Mouse (Mus musculus) kidney, postnatal 25 days (tissue): ENCODE measurements at regions not wholly inside any gene's neighbourhood (a gene's known extent, or its start where the extent isn't known, plus 50 kb on each side); places are given as distances from the start of the nearest gene placed in this dataset.

Source experiments
- DNase-seq, 2 experiments: peaks; one replicate each; pipeline ENCODE4 v3.0.0; 2021; ENCODE audit warnings: mixed read lengths in 2 of 2

DNA sequence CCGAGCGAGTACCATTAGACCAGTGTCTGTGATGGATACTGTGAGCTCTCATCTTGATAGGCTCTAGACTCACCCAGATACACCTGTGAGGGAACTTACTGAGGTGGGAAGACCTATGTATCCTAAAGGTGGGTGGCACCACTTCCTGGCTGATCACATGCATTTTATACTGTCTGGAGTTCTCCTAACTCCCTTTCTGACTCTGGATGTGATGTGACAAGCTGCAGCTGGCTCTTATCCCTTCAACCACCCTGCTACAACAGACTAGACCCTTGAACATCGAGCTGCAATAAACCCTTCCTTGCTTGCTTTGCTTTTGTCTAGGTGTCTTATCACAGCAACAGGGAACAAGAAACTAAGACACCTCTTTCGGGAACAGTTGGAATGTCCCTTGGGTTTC, 143.3 kb downstream of the Cd24a start:
- no peak for DNase-seq

DNA sequence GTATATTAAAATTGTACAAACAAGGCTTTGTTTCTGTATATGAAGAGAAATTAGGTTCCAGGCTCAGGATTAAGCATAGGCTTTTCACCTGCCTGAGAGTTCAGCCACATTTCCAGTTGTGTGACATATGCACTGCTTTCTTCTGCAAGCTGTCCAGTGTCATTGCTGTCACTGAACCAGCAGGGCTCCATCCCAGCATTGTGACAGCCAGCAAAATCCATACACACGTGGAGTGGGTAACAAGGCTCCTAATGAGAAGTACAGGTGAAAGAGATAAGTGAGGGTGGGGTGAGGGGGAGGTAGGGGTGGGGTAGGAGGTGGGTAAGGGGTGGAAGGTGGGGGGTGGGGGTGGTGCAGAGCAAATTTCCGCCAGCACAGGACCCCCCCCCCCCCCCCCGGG, 144.1 kb downstream of the Cd24a start:
- no peak for DNase-seq

DNA sequence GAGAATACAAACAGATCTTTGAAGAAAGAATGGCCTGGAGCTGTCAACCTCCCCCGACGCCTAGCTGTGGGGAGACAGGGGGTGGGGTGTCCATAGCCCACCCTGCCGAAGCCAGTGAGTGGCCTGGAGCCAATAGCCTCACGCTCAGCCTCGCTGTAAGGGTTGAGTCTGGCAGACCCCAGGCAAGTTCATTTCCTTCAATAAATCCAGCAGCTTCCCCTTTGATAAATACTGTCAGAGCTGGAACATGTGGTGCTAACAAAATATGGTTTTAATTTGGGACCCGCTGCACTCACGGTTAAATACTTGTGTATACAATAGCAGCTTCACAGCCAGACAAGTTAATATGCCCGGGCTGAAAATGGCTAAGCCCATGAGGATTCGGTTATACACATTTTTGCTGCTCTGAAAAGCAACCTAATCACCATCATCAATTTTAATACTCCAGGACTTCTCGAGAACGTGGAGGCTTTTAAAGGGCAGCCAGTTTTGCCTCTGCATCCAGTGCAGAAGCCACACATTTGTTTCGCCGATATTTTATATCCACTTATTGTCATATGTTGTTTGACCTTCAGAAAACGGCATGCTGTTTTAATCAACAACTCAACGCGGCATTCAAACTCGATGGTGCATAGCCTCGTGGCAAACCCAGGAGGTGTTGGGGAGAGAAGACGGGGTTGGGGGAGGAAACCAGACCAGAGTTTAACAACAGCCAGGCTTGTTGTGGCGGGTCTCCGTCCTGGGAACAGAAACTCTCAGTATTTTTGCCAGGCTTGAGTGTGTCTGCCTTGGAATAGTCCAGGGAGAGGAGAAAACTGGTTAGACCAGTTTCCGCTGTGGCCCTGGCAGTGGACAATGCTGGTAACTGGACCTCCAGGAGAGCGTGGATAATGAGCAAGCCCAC, 144.9 kb downstream of the Cd24a start:
- peak; percentile 68 to 88 for DNase-seq

DNA sequence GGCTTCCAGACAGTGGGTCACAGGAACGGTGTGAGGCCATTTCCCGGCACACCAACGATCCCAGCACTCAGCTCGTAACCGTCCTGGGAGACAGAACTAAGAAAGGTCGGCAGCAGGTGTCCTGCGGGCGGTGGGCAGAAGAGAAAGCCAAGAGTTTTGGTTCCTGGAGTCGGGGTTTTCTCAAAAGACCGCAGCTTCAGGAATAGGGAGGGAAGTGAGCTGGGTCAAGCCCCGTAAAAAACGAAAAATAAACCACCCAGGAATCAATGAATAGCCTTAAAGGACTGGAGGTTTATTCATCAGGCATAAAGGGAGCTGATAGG, 145.5 kb downstream of the Cd24a start:
- DNase-seq = no peak

DNA sequence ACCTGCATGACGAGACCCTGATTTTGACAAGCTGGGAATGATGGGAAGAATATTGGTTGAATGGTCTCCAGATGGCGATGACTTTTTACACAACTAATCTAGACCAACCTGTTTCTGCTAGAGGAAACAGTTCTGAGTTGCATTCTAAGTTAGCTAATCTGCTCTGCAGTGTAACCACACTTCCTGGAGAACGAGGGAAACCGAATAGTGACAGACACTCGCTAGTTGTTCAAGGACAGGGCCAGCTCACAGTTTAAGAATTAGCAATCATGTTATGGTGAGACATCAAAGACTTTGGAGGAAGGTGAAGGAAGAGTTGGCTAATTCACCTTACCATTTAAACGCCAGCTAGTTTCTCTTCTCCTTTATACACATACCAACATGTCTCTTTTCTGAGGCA, 149.7 kb downstream of the Cd24a start:
- no peak for DNase-seq

DNA sequence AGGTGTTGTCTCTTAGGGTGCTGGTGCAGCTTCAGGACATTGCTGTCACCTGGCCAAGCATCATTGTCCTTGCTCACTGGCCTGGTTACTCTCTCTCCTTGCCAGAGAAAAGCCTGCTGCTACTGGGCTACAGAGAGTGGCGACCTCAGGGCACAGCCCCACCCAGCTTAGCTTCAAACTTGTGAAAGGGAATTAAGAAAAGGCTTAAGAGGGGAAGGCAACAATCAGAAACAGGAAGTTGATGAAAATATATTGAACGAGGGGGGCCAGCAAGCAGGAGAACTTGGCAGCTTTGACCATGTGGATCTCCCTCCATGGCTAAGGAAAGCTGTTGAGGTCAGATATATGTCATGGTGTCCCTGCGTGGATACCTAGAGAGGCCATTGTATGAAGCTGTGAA, 151.1 kb downstream of the Cd24a start:
- DNase-seq = no peak

DNA sequence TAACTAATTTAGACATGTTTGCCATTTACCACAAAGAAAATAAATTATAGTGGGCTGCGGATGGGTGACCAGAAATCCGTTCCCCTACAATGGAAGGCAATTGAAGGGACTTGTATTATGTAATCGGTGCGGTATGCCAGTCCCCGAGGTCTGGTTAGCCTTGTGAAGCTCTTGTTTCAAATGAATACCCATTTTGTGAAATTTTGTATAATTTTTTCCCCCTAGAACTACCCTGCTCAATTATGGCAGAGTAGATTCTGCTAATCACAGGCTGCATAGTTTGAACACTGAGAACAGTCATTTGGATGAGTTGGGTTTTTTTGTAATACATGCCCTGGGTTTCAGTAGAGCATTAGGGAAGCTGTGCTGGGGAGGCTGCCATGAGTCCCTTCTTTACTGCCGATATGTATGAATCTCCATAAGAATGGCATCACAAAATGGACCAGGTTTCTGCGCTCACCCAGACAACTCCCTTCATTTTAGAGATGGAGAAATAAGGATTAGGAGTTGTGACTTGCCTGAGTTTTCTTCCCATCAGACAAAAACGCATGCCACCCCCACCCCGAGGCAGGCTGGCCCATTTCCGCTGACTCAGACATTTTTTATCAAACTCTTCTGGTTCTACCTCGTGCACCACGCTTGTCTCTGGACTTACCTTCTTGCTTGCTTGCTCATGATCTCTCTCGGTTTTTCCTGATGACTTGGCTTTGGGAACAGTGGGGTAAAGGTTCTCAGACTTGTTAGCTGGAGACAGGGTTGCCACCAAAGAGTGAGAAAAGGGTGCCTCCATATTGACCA, 155.7 kb downstream of the Cd24a start:
- no peak for DNase-seq

DNA sequence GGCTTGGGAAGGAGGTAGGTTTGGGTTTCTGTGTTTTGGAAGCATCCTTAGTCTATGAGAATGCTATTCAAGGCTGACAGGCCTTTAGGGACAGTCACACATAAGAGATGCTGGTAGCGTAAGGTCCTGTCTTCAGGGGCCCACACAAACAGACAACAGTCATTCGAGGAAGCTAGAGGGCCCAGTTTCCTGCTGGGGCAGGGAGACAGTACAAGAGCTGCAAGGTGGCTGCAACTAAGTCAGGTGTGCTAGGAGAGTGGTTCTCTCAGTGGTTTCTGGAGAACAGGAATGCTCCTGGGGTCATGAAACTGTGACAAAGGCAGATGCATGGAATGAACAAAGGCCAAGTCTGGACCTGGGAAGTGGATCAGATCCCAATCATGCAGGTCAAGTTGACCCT, 161.1 kb downstream of the Cd24a start:
- no peak for DNase-seq

DNA sequence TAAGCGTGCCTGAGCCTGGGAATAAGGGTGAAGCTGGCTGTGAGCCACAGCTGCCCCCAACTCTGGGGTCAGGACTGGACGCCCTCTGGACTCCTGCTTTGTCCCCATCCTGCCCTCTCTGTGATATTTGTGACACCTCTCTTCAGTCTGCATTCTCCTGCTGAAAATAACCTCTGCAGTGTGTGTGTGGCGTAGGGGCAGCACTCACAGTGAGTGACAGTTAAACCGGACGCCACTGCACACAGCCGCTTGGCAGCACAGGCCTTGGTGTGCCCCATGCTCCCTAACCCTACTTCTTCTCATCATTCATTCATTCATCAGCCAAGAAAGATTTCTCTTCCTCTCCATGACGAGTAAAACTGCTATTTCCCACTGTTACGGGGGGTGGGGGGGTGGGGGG, 161.6 kb downstream of the Cd24a start:
- DNase-seq = no peak

DNA sequence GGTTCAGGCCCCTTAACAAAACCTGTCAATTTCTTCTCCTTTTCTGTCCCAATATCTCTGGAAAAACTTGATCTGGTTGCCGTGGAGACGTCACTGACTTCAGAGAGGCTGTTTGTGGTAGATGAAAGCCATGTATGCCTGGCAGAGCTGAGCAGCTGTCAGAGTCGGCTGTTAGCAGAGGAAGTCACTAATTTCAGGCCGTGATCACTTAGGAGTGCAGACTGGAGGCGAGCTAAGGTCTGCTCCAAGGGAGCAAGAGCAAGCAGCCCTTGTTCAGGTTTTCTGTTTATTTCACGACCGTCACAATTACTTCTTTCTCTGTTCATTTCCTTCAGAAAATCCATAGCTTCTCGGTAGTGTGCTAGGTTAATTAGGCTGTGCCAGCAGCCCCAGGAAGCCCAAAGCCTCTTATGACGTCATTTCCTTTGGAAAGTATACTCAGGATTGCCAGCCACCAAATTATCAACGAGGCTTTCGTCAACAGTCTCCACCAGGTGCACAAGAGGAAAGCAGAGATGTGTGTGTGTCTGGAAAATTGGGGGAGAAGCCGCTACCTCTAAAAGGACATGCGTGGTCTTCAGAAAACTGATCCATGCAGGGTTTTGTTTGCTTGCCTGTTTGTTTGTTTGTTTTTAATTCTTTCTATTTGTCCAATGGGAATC, 161.2 kb downstream of the Qrsl1 start:
- DNase-seq = no peak

DNA sequence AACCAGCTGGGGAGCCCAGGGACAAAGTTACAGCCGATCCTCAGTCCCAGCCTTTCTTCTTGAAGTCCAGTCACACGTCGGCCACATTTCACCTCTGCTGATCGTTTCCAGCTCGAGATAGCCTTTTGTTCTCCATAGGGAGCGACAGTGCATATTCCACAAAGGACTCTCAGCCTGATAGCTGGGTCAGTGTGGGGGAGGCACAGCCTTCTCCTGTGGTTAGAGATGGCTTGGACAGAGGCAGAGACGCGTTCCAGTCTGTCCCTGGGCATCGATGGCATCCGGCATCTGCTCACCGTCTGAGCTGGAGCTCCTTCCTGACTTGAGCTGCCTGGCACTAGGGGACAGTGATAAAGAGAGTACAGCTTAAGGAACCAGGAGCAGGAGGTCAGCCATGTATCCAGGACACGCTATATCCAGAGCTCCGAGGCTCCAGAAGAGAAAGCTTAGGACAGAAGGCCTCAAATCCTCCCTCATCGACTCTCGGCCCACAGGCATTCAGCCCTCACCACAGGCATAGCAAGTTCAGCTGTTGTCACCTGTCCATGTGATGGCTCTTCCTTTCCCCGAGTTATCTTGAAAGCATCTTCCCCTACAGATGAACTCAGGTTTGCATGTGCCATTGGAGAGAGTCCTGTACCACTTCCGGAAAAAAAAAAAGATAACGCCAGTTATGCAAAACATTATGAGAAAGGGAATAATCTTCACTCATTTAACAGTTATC, 160.0 kb downstream of the Qrsl1 start:
- DNase-seq = no peak

DNA sequence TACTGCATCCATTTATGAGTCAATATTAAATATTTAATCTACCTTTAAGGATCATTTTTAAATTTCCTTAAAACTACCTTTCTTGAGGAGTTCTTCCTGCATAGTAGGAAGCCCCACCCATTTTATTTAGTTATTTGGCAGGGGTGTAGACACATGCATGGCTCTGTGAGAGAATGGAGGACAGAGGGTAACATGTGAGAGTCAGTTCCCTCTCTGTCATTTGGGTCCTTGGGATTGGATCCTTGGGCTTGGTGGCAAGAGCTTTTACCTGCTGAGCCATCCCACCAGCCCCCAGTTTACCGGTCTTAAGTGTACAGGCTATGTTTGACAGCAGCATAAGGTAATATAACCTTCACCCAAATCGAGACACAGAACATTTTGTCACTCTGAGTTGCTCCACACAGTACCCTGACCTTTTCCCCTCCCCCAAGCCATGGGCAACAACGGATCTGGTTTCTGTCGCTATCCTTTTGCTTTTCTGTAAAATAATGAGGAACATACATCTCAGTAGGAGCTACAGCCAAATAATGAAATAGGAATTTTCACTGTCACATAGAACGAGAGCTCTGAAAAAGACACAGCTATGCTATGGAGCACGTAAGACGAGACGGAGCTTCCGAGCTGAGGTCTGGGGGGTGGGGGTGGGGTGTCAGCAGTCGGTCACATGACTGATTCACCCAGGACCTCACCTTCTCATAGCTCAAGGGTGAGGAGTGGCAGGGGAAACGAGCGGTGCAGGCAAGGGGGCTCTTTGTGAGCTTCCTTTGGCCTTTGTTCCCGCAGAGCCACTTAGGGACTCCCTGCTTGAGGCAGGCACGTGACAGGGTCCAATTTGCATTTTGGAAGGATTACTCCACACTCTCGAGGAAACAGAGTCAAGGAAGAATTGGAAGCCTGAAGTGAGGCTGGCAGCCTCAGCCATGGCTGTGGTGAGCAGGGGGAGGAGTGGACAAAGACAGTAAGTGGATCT, 159.2 kb downstream of the Qrsl1 start:
- no peak for DNase-seq

DNA sequence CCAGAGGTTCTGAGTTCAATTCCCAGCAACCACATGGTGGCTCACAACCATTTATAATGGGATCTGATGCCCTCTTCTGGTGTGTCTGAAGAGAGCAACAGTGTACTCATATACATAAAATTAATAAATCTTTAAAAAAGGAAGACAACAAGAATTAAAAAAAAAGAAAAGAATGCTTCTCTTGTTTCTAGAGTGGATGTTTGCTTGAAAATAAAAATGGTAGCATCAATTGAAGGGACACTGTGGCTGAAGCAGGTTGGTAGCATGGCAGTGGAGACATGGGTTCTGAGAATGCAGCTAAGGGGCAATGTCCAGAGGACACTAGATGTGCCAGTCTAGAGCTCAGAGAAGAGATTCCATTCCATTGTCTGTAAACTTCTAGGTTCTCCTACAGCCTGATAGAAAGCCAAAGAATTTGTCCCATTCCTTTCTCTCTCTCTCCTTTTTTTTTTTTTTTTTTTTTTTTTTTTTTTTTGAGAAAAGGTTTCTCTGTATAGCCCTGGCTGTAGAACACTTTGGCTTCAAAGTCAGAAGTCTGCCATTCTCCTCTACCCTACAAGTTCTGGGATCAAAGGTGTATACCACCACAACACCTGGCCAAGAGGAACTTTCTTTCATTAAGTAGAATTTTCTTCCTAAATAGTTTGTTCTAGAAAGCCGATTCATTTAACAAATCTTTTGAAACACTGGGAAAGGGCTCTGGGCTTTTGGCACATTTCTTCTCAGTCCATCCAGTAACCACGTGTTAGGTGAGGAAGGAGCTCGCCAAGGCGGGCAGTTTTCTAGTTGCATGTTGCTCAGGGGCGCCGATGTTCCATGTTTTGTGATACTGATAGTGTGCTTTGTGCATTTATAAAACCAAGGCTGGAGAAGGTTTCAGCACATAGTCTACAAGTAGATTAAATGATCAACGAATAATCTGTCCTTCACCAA, 158.1 kb downstream of the Qrsl1 start:
- DNase-seq = no peak

DNA sequence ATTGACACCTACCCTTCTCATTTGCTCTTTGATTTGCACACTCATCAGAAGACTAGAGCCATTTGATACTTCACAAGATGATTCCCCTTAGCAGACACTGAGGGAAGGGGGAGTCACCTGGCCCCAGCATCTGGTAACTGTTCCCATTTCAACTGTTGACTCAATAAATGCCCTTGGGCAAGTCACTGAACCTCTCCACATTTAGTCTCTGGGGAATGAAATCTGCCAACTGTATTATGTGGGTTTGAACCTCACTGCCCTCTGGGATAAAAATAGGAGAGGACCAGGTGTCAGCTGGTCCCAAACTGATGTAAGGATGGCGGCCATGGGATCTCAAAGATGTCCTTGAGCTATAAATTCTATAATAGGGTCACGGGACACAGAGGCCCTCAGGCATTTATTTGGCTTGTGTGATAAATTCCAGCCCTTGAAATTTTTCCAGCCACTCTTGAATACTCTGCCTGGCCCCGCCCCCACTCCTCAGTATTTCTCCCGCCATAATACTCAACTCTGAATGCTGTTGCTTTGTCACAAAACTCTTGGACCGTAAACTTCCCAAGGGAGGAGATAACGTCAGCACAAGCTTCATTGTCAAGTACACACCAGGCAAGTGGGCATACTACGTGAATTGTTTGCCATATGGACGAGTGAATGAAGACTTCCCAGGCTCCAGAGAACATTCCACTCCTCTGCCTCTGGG, 155.5 kb downstream of the Qrsl1 start:
- DNase-seq = peak in 1 of 2 experiments; percentile 28

DNA sequence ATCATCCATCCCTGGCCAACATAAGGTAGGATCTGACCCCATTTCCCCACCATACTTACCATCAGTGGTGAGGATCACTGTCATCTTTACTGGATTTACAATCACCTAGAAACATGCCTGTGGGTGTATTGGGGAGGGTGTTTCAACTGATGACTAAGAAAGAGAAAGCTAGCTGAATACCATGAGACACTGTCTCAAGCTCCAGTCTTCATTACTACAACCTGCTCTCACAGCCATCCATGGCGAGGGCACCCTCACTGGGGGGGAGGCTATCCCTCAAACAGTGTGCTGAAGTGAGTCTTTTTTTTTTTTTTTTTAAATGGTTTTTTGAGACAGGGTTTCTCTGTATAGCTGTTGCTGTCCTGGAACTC, 154.9 kb downstream of the Qrsl1 start:
- no peak for DNase-seq

DNA sequence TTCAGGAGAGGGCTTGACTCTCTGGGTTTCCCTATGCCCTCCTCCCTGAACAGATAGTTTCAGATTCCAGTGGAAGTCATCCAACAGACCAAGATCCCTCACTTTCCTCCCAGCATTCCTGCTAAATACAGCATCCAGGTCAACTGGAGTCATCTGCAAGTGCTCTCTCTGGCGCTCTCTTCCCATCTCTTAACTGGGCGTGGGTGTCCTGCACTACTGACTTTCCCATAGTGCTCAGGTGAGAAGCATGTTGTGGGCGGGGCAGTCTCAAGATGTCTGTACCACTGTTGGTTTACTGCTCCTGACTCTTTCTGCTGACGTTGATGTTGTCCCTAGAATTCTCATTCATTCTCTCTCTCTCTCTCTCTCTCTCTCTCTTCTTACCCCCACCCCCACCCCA, 154.0 kb downstream of the Qrsl1 start:
- DNase-seq = no peak

DNA sequence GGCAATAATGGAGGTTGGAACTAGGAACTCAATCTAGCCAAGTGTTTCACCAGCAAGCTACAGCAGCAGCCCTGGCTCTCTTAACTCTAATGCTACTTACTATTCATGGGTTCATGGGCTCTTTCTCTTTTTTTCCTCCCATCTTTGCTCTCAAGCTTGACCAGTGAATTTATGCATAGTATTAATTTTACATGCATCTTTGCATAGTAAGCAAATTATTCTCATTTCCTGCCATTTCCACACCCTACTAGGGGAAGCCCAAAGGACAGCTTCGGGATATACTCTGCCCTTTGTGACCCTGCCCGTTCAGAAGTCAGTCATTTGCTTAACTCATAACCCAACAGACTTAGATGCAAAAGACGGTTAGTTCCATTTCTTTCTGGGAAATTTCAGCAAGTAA, 153.2 kb downstream of the Qrsl1 start:
- no peak for DNase-seq

DNA sequence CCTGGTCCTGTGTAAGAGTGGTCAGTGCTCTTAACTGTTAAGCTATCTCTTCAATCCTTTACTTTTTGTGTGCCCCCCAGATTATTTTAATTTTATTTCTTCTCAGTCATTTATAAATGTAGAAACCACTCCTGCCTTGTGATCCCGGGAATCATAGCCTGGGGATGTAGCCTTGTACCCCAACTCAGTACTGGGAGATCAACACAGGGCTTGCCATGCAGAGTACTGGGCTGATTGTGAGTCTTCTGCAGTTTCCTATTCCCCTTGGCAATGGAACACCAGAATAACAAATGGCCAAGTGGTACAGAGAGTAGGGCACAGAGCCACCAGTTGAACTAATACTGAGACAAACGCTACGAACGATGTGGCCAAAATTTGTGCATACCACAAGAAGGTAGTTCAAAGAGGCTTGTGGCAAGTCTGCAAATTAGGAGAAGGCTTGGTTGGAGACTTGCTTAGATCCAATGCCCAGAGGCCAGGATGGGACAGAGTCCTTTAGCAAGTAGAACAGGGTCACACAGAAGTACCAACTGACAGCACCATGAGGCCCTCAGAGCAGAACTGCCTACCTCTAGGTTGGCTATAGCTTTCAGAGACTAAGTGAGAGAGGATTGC, 151.9 kb downstream of the Qrsl1 start:
- DNase-seq = no peak

DNA sequence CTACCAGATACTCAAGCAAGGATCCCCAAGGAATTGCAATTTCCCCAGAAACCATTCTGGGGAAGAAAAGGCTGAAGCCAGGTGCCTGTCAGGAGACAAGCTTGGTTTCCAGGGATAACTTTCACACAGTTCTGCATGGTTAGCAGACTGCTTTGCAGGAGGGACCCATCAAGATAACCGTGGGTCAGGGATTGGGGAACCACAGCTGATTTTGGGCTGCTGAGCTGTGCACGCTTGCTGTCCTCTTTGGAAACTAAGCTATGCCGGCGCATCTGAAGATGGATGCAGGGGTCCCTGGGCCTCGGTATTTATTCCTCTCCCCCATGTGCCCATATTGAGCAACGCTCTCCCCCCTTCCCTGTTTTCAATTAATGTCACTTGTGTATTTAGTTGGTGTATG, 151.1 kb downstream of the Qrsl1 start:
- no peak for DNase-seq

DNA sequence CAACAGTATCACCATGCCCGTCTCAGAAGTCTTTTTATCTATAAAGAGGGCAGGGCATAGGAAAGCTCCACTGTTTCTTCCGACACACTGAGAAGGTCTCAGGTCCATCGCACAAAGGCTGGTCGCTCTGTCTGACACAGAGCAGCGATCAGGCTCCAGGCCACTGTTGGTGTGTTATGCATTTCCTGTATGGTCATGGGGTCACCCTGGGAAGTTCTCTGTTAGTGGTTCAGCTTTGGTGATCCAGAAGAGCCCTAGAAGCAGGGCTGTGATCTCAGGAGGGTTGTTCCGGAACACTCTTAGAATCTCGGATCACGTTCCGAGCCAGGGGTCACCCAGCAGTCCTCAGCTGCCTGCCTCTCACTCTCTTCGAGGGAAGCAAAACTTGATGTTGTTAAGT, 150.7 kb downstream of the Qrsl1 start:
- peak; percentile 36 to 67 for DNase-seq
